Mouse (Mus musculus) lung, embryonic 16.5 days (tissue): ENCODE data around the gene Adgb. TPM values are rescaled to one million over a fixed set of nuclear protein-coding genes. Genes with fewer than 3 reads are reported as not detected.

Experiments used
- ATAC-seq: fragments of 200-750 bp; cut with Nextera tagmentation; 2 replicates; pipeline ENCODE4 v1.8.0; 2017; ENCODE audit warnings: low read depth, mild to moderate bottlenecking, moderate library complexity
- H3K27ac ChIP-seq: fragments of 300-500 bp; sonication (generic); 2 replicates; pipeline ENCODE4 v1.5.1; 2014; ENCODE audit warnings: mild to moderate bottlenecking, control low read depth, low read length
- H3K27me3 ChIP-seq: fragments of 300-500 bp; sonication (generic); 2 replicates; pipeline ENCODE4 v1.6.1; 2014; ENCODE audit warnings: low read depth, low read length, mixed read lengths; ENCODE audit not compliant: control insufficient read depth, insufficient read depth
- H3K36me3 ChIP-seq: fragments of 300-500 bp; sonication (generic); 2 replicates; pipeline ENCODE4 v1.6.1; 2014; ENCODE audit warnings: low read length; ENCODE audit not compliant: control insufficient read depth, insufficient read depth
- H3K4me1 ChIP-seq: fragments of 300-500 bp; sonication (generic); replicated peaks from 2 replicates; pipeline ENCODE4 v1.6.1; 2014; ENCODE audit warnings: low read length, mixed read lengths; ENCODE audit not compliant: control insufficient read depth, insufficient read depth
- H3K4me2 ChIP-seq: fragments of 300-500 bp; sonication (generic); 2 replicates; pipeline ENCODE4 v1.6.1; 2014; ENCODE audit warnings: low read depth, low read length, control low read depth
- H3K4me3 ChIP-seq: fragments of 300-500 bp; sonication (generic); 2 replicates; pipeline ENCODE4 v1.5.1; 2014; ENCODE audit warnings: mild to moderate bottlenecking, low read length, control low read depth
- H3K9ac ChIP-seq: fragments of 300-500 bp; sonication (generic); 2 replicates; pipeline ENCODE4 v1.6.1; 2014; ENCODE audit warnings: low read length, control low read depth
- H3K9me3 ChIP-seq: fragments of 300-500 bp; sonication (generic); 2 replicates; pipeline ENCODE4 v1.6.1; 2016; ENCODE audit warnings: low read length; ENCODE audit not compliant: control insufficient read depth
- WGBS: fragments of 180-500 bp; shearing (Covaris S2); extraction: QIAGEN DNeasy Blood & Tissue Kit; methylation state at CpG from one replicate; pipeline ENCODE4 v1.1.7; 2014; 5-methylcytosine and 5-hydroxymethylcytosine counted together
- polyA plus RNA-seq: library from polyadenylated mRNA; unstranded; fragments of >200 nt; fragmentation: Nextera tagmentation; extraction: Ambion mirVana; gene quantifications from 2 replicates; pipeline ENCODE4 v1.2.1, GENCODE M21; 2015

The Adgb gene
- polyA plus RNA-seq, 1 experiment from 2014 or later, result 1.1 TPM

GRCm38 (mm10) chr10:10444841-10445466, 27.2 kb downstream of the Adgb start:
- Histone ChIP-seq H3K9ac (no peak overlapping the region), H3K4me3 (no peak overlapping the region), H3K9me3 (no peaks in the 10 kb centered on the region), H3K27me3 (no peaks in the 10 kb centered on the region), H3K27ac (no peak overlapping the region), H3K4me2 (no peak overlapping the region), H3K36me3 (no peaks in the 10 kb centered on the region), H3K4me1 (no peaks in the 10 kb centered on the region)
- ATAC-seq, result no peak
- 68% methylated on average over 3 of the region's 3 CpGs for WGBS

- no peak overlapping the region for H3K9ac ChIP-seq
- no peak for ATAC-seq
- H3K4me1 ChIP-seq, result no peaks in the 10 kb centered on the region
- no peaks in the 10 kb centered on the region for H3K27me3 ChIP-seq
- H3K9me3 ChIP-seq, result no peaks in the 10 kb centered on the region
- no peaks in the 10 kb centered on the region for H3K36me3 ChIP-seq
- no peak overlapping the region for H3K4me2 ChIP-seq
- H3K4me3 ChIP-seq, result no peak overlapping the region
- H3K27ac ChIP-seq, result no peak overlapping the region
These were observed 28.6 kb downstream of the Adgb start for GRCm38 (mm10) chr10:10443558-10443957.

- H3K4me1 ChIP-seq, result no peaks in the 10 kb centered on the region
- H3K27me3 ChIP-seq, result no peaks in the 10 kb centered on the region
- WGBS, result 85% methylated on average over 1 of the region's 1 CpGs
- no peak overlapping the region for H3K9ac ChIP-seq
- ATAC-seq, result no peak
- H3K4me2 ChIP-seq, result no peak overlapping the region
- H3K27ac ChIP-seq, result no peak overlapping the region
- no peak overlapping the region for H3K4me3 ChIP-seq
- no peaks in the 10 kb centered on the region for H3K36me3 ChIP-seq
- H3K9me3 ChIP-seq, result no peaks in the 10 kb centered on the region
These were observed 37.1 kb downstream of the Adgb start for GRCm38 (mm10) chr10:10435014-10435413.

GRCm38 (mm10) chr10:10429635-10430034, 42.5 kb downstream of the Adgb start:
- no peak for ATAC-seq
- H3K36me3 ChIP-seq, result no peaks in the 10 kb centered on the region
- WGBS, result 58% methylated on average over 5 of the region's 5 CpGs
- no peak overlapping the region for H3K4me3 ChIP-seq
- H3K4me1 ChIP-seq, result no peaks in the 10 kb centered on the region
- H3K4me2 ChIP-seq, result no peak overlapping the region
- no peaks in the 10 kb centered on the region for H3K9me3 ChIP-seq
- H3K27ac ChIP-seq, result no peak overlapping the region
- H3K9ac ChIP-seq, result no peak overlapping the region
- no peaks in the 10 kb centered on the region for H3K27me3 ChIP-seq

GRCm38 (mm10) chr10:10429032-10429431, 43.1 kb downstream of the Adgb start:
- Histone ChIP-seq H3K9ac (no peak overlapping the region), H3K9me3 (no peaks in the 10 kb centered on the region), H3K4me1 (no peaks in the 10 kb centered on the region), H3K36me3 (no peaks in the 10 kb centered on the region), H3K27me3 (no peaks in the 10 kb centered on the region), H3K27ac (no peak overlapping the region), H3K4me3 (no peak overlapping the region), H3K4me2 (no peak overlapping the region)
- no peak for ATAC-seq
- 84% methylated on average over 7 of the region's 7 CpGs for WGBS

- Histone ChIP-seq H3K4me1 (no peaks in the 10 kb centered on the region), H3K9me3 (no peaks in the 10 kb centered on the region), H3K9ac (no peak overlapping the region), H3K36me3 (no peaks in the 10 kb centered on the region), H3K27ac (no peak overlapping the region), H3K27me3 (no peaks in the 10 kb centered on the region), H3K4me3 (no peak overlapping the region), H3K4me2 (no peak overlapping the region)
- 86% methylated on average over 2 of the region's 2 CpGs for WGBS
- ATAC-seq, result no peak
These were observed 47.7 kb downstream of the Adgb start for GRCm38 (mm10) chr10:10424383-10424782.

- ATAC-seq, result no peak
- no peaks in the 10 kb centered on the region for H3K4me1 ChIP-seq
- H3K36me3 ChIP-seq, result no peaks in the 10 kb centered on the region
- H3K9me3 ChIP-seq, result no peaks in the 10 kb centered on the region
- no peak overlapping the region for H3K4me3 ChIP-seq
- no peak overlapping the region for H3K9ac ChIP-seq
- H3K27ac ChIP-seq, result no peak overlapping the region
- H3K27me3 ChIP-seq, result no peaks in the 10 kb centered on the region
- whole genome bisulfite sequencing, result 50% methylated on average over 5 of the region's 5 CpGs
- H3K4me2 ChIP-seq, result no peak overlapping the region
These were observed 61.1 kb downstream of the Adgb start for GRCm38 (mm10) chr10:10411046-10411445.

GRCm38 (mm10) chr10:10408166-10408565, 64.0 kb downstream of the Adgb start:
- Histone ChIP-seq H3K4me1 (no peaks in the 10 kb centered on the region), H3K9me3 (no peaks in the 10 kb centered on the region), H3K4me3 (no peak overlapping the region), H3K27ac (no peak overlapping the region), H3K4me2 (no peak overlapping the region), H3K27me3 (no peaks in the 10 kb centered on the region), H3K9ac (no peak overlapping the region), H3K36me3 (no peaks in the 10 kb centered on the region)
- 14% methylated on average over 3 of the region's 3 CpGs for WGBS
- ATAC-seq, result peak; percentile 69

GRCm38 (mm10) chr10:10395784-10396481, 76.2 kb downstream of the Adgb start:
- no peaks in the 10 kb centered on the region for H3K36me3 ChIP-seq
- H3K9ac ChIP-seq, result no peak overlapping the region
- H3K9me3 ChIP-seq, result no peaks in the 10 kb centered on the region
- no peaks in the 10 kb centered on the region for H3K4me1 ChIP-seq
- H3K27ac ChIP-seq, result no peak overlapping the region
- no peak for ATAC-seq
- H3K4me2 ChIP-seq, result no peak overlapping the region
- 71% methylated on average over 4 of the region's 4 CpGs for WGBS
- H3K4me3 ChIP-seq, result no peak overlapping the region
- no peaks in the 10 kb centered on the region for H3K27me3 ChIP-seq
